Mouse (Mus musculus) heart, embryonic 15.5 days (tissue): ENCODE measurements around the gene Ncoa3. TPM values are rescaled to one million over a fixed set of nuclear protein-coding genes. Genes with fewer than 3 reads are reported as not detected.

Experiments
- ATAC-seq: fragments of 200-750 bp; cut with Nextera tagmentation; replicated peaks from 2 replicates; pipeline ENCODE4 v1.8.0; 2017; ENCODE audit warnings: low read depth, moderate TSS enrichment; ENCODE audit not compliant: insufficient number of reproducible peaks, insufficient read depth, low FRiP score
- H3K27ac ChIP-seq: fragments of 300-500 bp; sonication (generic); 2 replicates; pipeline ENCODE4 v1.5.1; 2015; ENCODE audit warnings: mild to moderate bottlenecking, inconsistent platforms
- H3K27me3 ChIP-seq: fragments of 300-500 bp; sonication (generic); 2 replicates; pipeline ENCODE4 v1.6.1; 2015; ENCODE audit warnings: inconsistent platforms
- H3K36me3 ChIP-seq: fragments of 300-500 bp; sonication (generic); 2 replicates; pipeline ENCODE4 v1.6.1; 2015; ENCODE audit warnings: mild to moderate bottlenecking, inconsistent platforms
- H3K4me1 ChIP-seq: fragments of 300-500 bp; sonication (generic); replicated peaks from 2 replicates; pipeline ENCODE4 v1.6.1; 2015; ENCODE audit warnings: inconsistent platforms
- H3K4me2 ChIP-seq: fragments of 300-500 bp; sonication (generic); 2 replicates; pipeline ENCODE4 v1.6.1; 2015; ENCODE audit warnings: inconsistent platforms, mild to moderate bottlenecking, moderate library complexity
- H3K4me3 ChIP-seq: fragments of 300-500 bp; sonication (generic); 2 replicates; pipeline ENCODE4 v1.5.1; 2015; ENCODE audit warnings: mild to moderate bottlenecking, inconsistent platforms
- H3K9ac ChIP-seq: fragments of 300-500 bp; sonication (generic); 2 replicates; pipeline ENCODE4 v1.6.1; 2015; ENCODE audit warnings: mild to moderate bottlenecking, inconsistent platforms
- H3K9me3 ChIP-seq: fragments of 300-500 bp; sonication (generic); replicated peaks from 2 replicates; pipeline ENCODE4 v1.6.1; 2016; ENCODE audit warnings: inconsistent platforms
- WGBS: fragments of 180-500 bp; shearing (Covaris S2); methylation state at CpG from one replicate; pipeline ENCODE4 v1.1.7; 2015; ENCODE audit warnings: mixed read lengths; 5-methylcytosine and 5-hydroxymethylcytosine counted together
- polyA plus RNA-seq: library from polyadenylated mRNA; unstranded; fragments of >200 nt; fragmentation: Nextera tagmentation; extraction: Ambion mirVana; gene quantifications from 2 replicates; pipeline ENCODE4 v1.2.1, GENCODE M21; 2015

Ncoa3 gene
- polyA plus RNA-seq, 1 experiment from 2014 or later = 8.7 TPM

- WGBS = 65% methylated on average over 4 of the region's 4 CpGs
- Histone ChIP-seq H3K36me3 (no peaks in the 10 kb centered on the region), H3K9ac (no peak overlapping the region), H3K4me2 (no peak overlapping the region), H3K4me1 (peaks cover 38% of the 10 kb centered on the region), H3K4me3 (no peak overlapping the region), H3K27ac (no peak overlapping the region), H3K27me3 (no peaks in the 10 kb centered on the region), H3K9me3 (no peaks in the 10 kb centered on the region)
- ATAC-seq = no peak
Observed at GRCm38 (mm10) chr2:166002429-166002828, 10.0 kb downstream of the Ncoa3 start.

GRCm38 (mm10) chr2:166003004-166003403, 10.6 kb downstream of the Ncoa3 start:
- WGBS = 47% methylated on average over 1 of the region's 1 CpGs
- H3K27ac ChIP-seq = no peak overlapping the region
- H3K4me3 ChIP-seq = no peak overlapping the region
- H3K4me1 ChIP-seq = peaks cover 38% of the 10 kb centered on the region
- no peaks in the 10 kb centered on the region for H3K9me3 ChIP-seq
- no peak for ATAC-seq
- H3K4me2 ChIP-seq = no peak overlapping the region
- no peak overlapping the region for H3K9ac ChIP-seq
- H3K36me3 ChIP-seq = no peaks in the 10 kb centered on the region
- H3K27me3 ChIP-seq = no peaks in the 10 kb centered on the region

- Histone ChIP-seq H3K27me3 (no peaks in the 10 kb centered on the region), H3K4me2 (no peak overlapping the region), H3K9ac (no peak overlapping the region), H3K4me1 (peaks cover 41% of the 10 kb centered on the region), H3K4me3 (no peak overlapping the region), H3K27ac (no peak overlapping the region), H3K36me3 (no peaks in the 10 kb centered on the region), H3K9me3 (no peaks in the 10 kb centered on the region)
- WGBS = 74% methylated on average over 6 of the region's 6 CpGs
- ATAC-seq = no peak
Observed at GRCm38 (mm10) chr2:166007046-166007445, 14.6 kb downstream of the Ncoa3 start.

GRCm38 (mm10) chr2:166008558-166009392, 16.3 kb downstream of the Ncoa3 start:
- WGBS = 66% methylated on average over 8 of the region's 8 CpGs
- ATAC-seq = no peak
- H3K4me1 ChIP-seq = peaks cover 46% of the 10 kb centered on the region
- H3K36me3 ChIP-seq = no peaks in the 10 kb centered on the region
- no peaks in the 10 kb centered on the region for H3K9me3 ChIP-seq
- H3K27ac ChIP-seq = peak overlapping the region; percentile 48; the same call in 1 of the 2 replicates
- H3K4me2 ChIP-seq = no peak overlapping the region
- H3K9ac ChIP-seq = no peak overlapping the region
- no peak overlapping the region for H3K4me3 ChIP-seq
- H3K27me3 ChIP-seq = no peaks in the 10 kb centered on the region

- ATAC-seq = no peak
- 59% methylated on average over 3 of the region's 3 CpGs for WGBS
- Histone ChIP-seq H3K9ac (no peak overlapping the region), H3K4me2 (no peak overlapping the region), H3K4me1 (peaks cover 46% of the 10 kb centered on the region), H3K4me3 (no peak overlapping the region), H3K27ac (peak overlapping the region; percentile 60), H3K27me3 (no peaks in the 10 kb centered on the region), H3K9me3 (no peaks in the 10 kb centered on the region), H3K36me3 (no peaks in the 10 kb centered on the region)
Observed at GRCm38 (mm10) chr2:166009393-166009947, 17.0 kb downstream of the Ncoa3 start.

GRCm38 (mm10) chr2:166010321-166010720, 17.9 kb downstream of the Ncoa3 start:
- Histone ChIP-seq H3K4me3 (no peak overlapping the region), H3K27ac (peak overlapping the region; percentile 60), H3K4me2 (0 out of 2 replicates have a peak overlapping the region, but pooled peaks have one; percentile 22), H3K4me1 (peaks cover 46% of the 10 kb centered on the region), H3K36me3 (no peaks in the 10 kb centered on the region), H3K9ac (no peak overlapping the region), H3K27me3 (no peaks in the 10 kb centered on the region), H3K9me3 (no peaks in the 10 kb centered on the region)
- WGBS = 42% methylated on average over 12 of the region's 12 CpGs
- no peak for ATAC-seq

GRCm38 (mm10) chr2:166011422-166011821, 19.0 kb downstream of the Ncoa3 start:
- Histone ChIP-seq H3K27ac (peak overlapping the region; percentile 79), H3K4me2 (peak overlapping the region; percentile 14; the same call in 1 of the 2 replicates), H3K27me3 (no peaks in the 10 kb centered on the region), H3K36me3 (no peaks in the 10 kb centered on the region), H3K9ac (no peak overlapping the region), H3K4me1 (peaks cover 46% of the 10 kb centered on the region), H3K4me3 (no peak overlapping the region), H3K9me3 (no peaks in the 10 kb centered on the region)
- no peak for ATAC-seq
- WGBS = 22% methylated on average over 3 of the region's 3 CpGs

- H3K9ac ChIP-seq = no peak overlapping the region
- peak overlapping the region; percentile 14; the same call in 1 of the 2 replicates for H3K4me2 ChIP-seq
- no peak for ATAC-seq
- H3K27ac ChIP-seq = peak overlapping the region; percentile 79
- no peaks in the 10 kb centered on the region for H3K27me3 ChIP-seq
- H3K4me3 ChIP-seq = no peak overlapping the region
- H3K36me3 ChIP-seq = no peaks in the 10 kb centered on the region
- H3K9me3 ChIP-seq = no peaks in the 10 kb centered on the region
- WGBS = 25% methylated on average over 2 of the region's 2 CpGs
- peaks cover 46% of the 10 kb centered on the region for H3K4me1 ChIP-seq
Observed at GRCm38 (mm10) chr2:166012145-166012544, 19.7 kb downstream of the Ncoa3 start.

- no peaks in the 10 kb centered on the region for H3K36me3 ChIP-seq
- peaks cover 23% of the 10 kb centered on the region for H3K4me1 ChIP-seq
- no peak overlapping the region for H3K4me2 ChIP-seq
- no peak overlapping the region for H3K27ac ChIP-seq
- no peak overlapping the region for H3K9ac ChIP-seq
- 81% methylated on average over 3 of the region's 3 CpGs for WGBS
- no peaks in the 10 kb centered on the region for H3K27me3 ChIP-seq
- no peaks in the 10 kb centered on the region for H3K9me3 ChIP-seq
- H3K4me3 ChIP-seq = no peak overlapping the region
- ATAC-seq = no peak
Observed at GRCm38 (mm10) chr2:166018769-166019168, 26.3 kb downstream of the Ncoa3 start.

GRCm38 (mm10) chr2:166020026-166020425, 27.6 kb downstream of the Ncoa3 start:
- H3K9ac ChIP-seq = no peak overlapping the region
- no peaks in the 10 kb centered on the region for H3K27me3 ChIP-seq
- peaks cover 27% of the 10 kb centered on the region for H3K4me1 ChIP-seq
- no peak for ATAC-seq
- no peak overlapping the region for H3K27ac ChIP-seq
- H3K4me2 ChIP-seq = no peak overlapping the region
- H3K4me3 ChIP-seq = no peak overlapping the region
- H3K9me3 ChIP-seq = no peaks in the 10 kb centered on the region
- WGBS = 77% methylated on average over 2 of the region's 2 CpGs
- no peaks in the 10 kb centered on the region for H3K36me3 ChIP-seq

GRCm38 (mm10) chr2:166021073-166021610, 28.7 kb downstream of the Ncoa3 start:
- Histone ChIP-seq H3K9ac (no peak overlapping the region), H3K4me1 (peaks cover 30% of the 10 kb centered on the region), H3K4me2 (no peak overlapping the region)

More at GRCm38 (mm10) chr2:166021073-166021610, 28.7 kb downstream of the Ncoa3 start:
- no peaks in the 10 kb centered on the region for H3K36me3 ChIP-seq
- peak; percentile 53; the same call in 1 of the 2 replicates for ATAC-seq
- 12% methylated on average over 4 of the region's 4 CpGs for WGBS
- no peak overlapping the region for H3K4me3 ChIP-seq
- H3K27me3 ChIP-seq = no peaks in the 10 kb centered on the region
- peak overlapping the region; percentile 78 for H3K27ac ChIP-seq
- no peaks in the 10 kb centered on the region for H3K9me3 ChIP-seq
